Mouse (Mus musculus): ENCODE measurements around the gene Arhgap1.

Gene Arhgap1

GRCm38 (mm10) chr2:91705736-91706135, 56.1 kb downstream of the Arhgap1 start:
- DNase-seq, result no peak

DNA sequence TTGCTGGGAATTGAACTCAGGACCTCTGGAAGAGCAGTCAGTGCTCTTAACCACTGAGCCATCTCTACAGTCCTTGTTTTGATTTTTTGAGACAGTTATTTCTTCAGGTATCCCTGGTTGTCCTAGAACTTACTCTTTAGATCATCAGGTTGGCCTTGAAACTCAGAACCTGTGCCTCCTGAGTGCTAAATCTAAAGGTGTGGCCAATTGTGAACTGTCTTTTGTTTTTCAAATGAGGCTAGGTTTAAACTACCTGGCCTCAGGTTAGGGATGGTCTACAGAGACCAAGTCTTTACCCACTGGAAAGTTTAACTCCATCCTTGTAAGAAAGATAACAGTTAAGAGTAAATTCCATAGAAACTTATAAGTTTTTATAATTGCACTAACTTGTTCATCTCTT, 56.8 kb downstream of the Arhgap1 start:
- DNase-seq, result no peak

- DNase-seq, result no peak
These were observed 58.7 kb downstream of the Arhgap1 start for GRCm38 (mm10) chr2:91708361-91708760.

DNA sequence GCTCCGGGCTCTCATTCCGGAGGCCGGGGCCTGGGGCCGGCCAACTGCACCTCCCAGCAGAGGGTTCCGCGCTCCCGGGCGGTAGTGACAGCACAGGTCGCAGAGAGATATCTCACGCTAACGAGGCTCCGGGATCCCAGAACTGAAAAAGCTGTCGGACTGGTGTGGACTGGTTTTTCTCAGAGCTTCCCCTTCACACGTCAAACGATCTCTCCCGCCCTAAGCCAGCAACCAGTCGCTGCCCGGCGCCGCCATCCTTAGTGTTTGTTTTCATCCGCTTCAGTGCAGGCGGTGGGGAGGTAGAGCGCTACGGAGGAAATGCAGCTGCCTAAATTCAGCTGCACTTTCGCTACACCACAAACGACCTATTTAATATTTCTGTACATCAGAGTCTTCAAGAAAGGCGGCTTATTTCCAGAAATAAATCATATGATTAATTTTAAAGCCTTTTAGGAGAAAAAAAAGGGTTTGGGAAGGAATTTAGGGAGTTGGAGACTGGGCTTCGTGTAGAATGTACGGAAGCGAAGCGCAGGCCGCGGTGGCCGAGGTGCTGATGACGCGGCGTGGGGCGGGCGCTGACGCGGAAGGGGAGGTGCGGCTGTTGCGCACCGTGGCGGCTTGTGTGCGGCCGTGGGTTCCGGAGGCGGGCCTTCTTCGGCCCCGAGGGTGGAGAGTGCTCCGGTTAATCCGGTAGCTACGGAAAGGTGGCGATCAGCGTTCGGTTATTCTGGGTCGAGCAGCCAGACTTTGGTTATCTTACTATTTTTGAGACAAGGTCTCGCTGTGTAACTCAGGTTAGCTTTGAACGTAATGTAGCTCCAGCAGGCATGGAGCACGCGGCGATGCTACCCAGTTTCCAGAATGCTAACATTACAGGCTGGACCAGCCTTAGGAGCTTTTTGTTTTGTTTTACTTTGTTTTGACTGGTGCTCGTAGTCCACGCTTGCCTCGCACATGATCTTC, 60.9 kb downstream of the Arhgap1 start, which contains the start of the genes Atg13 and Harbi1:
Atg13 (minus strand) TSS at position 305 of the 963 bp plus-strand sequence.
Harbi1 (plus strand) TSS at position 581 of the 963 bp plus-strand sequence.
- DNase-seq, result peak; percentile 89 to 93

DNA sequence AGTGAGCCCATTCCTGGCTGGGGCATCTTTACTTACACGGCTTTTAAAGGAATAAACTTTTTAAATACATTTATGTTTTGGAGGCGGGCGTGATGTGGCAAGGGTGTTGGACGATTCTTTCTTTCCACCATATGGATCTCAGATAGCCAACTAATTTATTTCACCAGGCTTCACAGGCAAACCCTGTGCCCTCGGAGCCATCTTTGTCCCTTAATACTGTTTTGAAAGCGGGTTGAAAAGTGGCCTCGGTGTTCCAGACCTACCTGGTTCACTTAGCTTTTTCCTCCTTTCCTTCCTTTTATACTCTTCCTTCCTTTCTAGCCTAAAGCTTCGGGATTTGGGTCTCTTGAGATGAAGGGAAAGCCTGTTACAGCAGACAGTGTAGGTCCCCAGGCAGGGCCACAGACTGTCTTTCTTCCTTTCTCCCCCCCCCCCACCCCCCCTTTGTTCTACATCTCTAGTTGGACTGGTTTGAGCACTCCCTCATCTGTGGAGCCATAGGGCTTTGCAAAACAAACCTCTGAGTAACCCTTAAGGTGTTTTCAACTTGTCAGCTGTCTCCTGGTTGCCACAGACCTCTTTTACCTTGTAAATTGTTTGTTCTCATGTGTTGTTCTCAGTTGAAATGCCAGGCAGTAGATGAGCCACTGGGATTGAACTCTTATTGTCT, 61.7 kb downstream of the Arhgap1 start:
- no peak for DNase-seq

- no peak for DNase-seq
These were observed 65.3 kb downstream of the Arhgap1 start for GRCm38 (mm10) chr2:91714921-91715320.

GRCm38 (mm10) chr2:91718276-91718675, 68.6 kb downstream of the Arhgap1 start:
- DNase-seq, result no peak
